Mouse (Mus musculus) MEL (cell line): ENCODE measurements around the gene Dusp16. TPM values are rescaled to one million over a fixed set of nuclear protein-coding genes. Genes with fewer than 3 reads are reported as not detected.

ENCODE experiments used
- DNase-seq: peaks from one replicate; pipeline ENCODE4 v3.0.0; 2011; ENCODE audit warnings: low read depth, low spot score
- H3K27ac ChIP-seq: 2 replicates; pipeline ENCODE4 v1.5.1; 2012; ENCODE audit warnings: low read depth, mild to moderate bottlenecking, control low read depth, low read length, moderate library complexity; ENCODE audit not compliant: control insufficient read depth
- H3K27me3 ChIP-seq, 2 experiments: fragments of 150-350 bp in 1 of 2; sonication (generic) in 1 of 2; 2 replicates each; pipeline ENCODE4 v1.6.1; 2012; ENCODE audit warnings: low read length in 2 of 2, mild to moderate bottlenecking in 2 of 2, improper control_type of control experiment in 1 of 2, moderate library complexity in 1 of 2; ENCODE audit not compliant: insufficient read depth in 2 of 2, control insufficient read depth in 1 of 2
- H3K36me3 ChIP-seq, 2 experiments: 2 replicates each; pipeline ENCODE4 v1.6.1; 2012 to 2014; ENCODE audit warnings: low read length in 2 of 2, improper control_type of control experiment in 1 of 2, inconsistent platforms in 1 of 2, mild to moderate bottlenecking in 1 of 2; ENCODE audit not compliant: insufficient read depth in 2 of 2, control insufficient read depth in 1 of 2
- H3K4me1 ChIP-seq, 2 experiments: fragments of 150-350 bp in 1 of 2; sonication (generic) in 1 of 2; 2 replicates each; pipeline ENCODE4 v1.6.1; 2012; ENCODE audit warnings: low read length in 2 of 2, improper control_type of control experiment in 1 of 2, mild to moderate bottlenecking in 1 of 2; ENCODE audit not compliant: insufficient read depth in 2 of 2, control insufficient read depth in 1 of 2
- H3K4me3 ChIP-seq, 2 experiments: fragments of 150-350 bp in 1 of 2; sonication (generic) in 1 of 2; 2 replicates each; pipeline ENCODE4 v1.5.1; 2012; ENCODE audit warnings: low read depth in 2 of 2, low read length in 2 of 2, mild to moderate bottlenecking in 2 of 2, moderate library complexity in 2 of 2, control low read depth in 1 of 2, improper control_type of control experiment in 1 of 2; ENCODE audit not compliant: control insufficient read depth in 1 of 2, insufficient read depth in 1 of 2
- H3K79me2 ChIP-seq: 2 replicates; pipeline ENCODE4 v1.6.1; 2012; ENCODE audit warnings: mild to moderate bottlenecking, low read length, moderate library complexity; ENCODE audit not compliant: control insufficient read depth, poor library complexity, insufficient read depth
- H3K9ac ChIP-seq: 2 replicates; pipeline ENCODE4 v1.6.1; 2012; ENCODE audit warnings: low read depth, mild to moderate bottlenecking, control low read depth, low read length, moderate library complexity; ENCODE audit not compliant: control insufficient read depth, poor library complexity, severe bottlenecking
- H3K9me3 ChIP-seq: fragments of 150-350 bp; sonication (generic); replicated peaks from 2 replicates; pipeline ENCODE4 v1.6.1; 2012; ENCODE audit warnings: mild to moderate bottlenecking, low read length, improper control_type of control experiment, moderate library complexity; ENCODE audit not compliant: insufficient read depth
- CHD1 ChIP-seq: IDR thresholded peaks from 2 replicates; pipeline ENCODE4 v1.6.1; 2012; ENCODE audit warnings: low read depth, mild to moderate bottlenecking, inconsistent platforms, low read length, improper control_type of control experiment
- E2F4 ChIP-seq: IDR thresholded peaks from 2 replicates; pipeline ENCODE4 v1.6.1; 2011; ENCODE audit warnings: low read depth, low read length, improper control_type of control experiment, borderline replicate concordance
- ELF1 ChIP-seq: IDR thresholded peaks from 2 replicates; pipeline ENCODE4 v1.6.1; 2014; ENCODE audit warnings: low read depth, mild to moderate bottlenecking, inconsistent platforms, low read length, improper control_type of control experiment, moderate library complexity
- ETS1 ChIP-seq: IDR thresholded peaks from 2 replicates; pipeline ENCODE4 v1.6.1; 2012; ENCODE audit warnings: low read depth, mild to moderate bottlenecking, inconsistent platforms, low read length, improper control_type of control experiment, moderate library complexity
- GABPA ChIP-seq: IDR thresholded peaks from 2 replicates; pipeline ENCODE4 v1.6.1; 2012; ENCODE audit warnings: low read depth, mild to moderate bottlenecking, inconsistent platforms, low read length, improper control_type of control experiment, moderate library complexity
- HCFC1 ChIP-seq: IDR thresholded peaks from 2 replicates; pipeline ENCODE4 v1.6.1; 2012; ENCODE audit warnings: low read depth, mild to moderate bottlenecking, inconsistent platforms, low read length, improper control_type of control experiment, moderate library complexity
- KAT2A ChIP-seq: conservative IDR thresholded peaks from 2 replicates; pipeline ENCODE4 v1.6.1; 2012; ENCODE audit warnings: low read depth, low read length, improper control_type of control experiment, inconsistent platforms
- MAZ ChIP-seq: IDR thresholded peaks from 2 replicates; pipeline ENCODE4 v1.6.1; 2012; ENCODE audit warnings: low read depth, mild to moderate bottlenecking, inconsistent platforms, low read length, improper control_type of control experiment
- MEF2A ChIP-seq: IDR thresholded peaks from 2 replicates; pipeline ENCODE4 v1.6.1; 2014; ENCODE audit warnings: low read depth, mild to moderate bottlenecking, inconsistent platforms, low read length, improper control_type of control experiment; ENCODE audit not compliant: poor library complexity, insufficient replicate concordance, severe bottlenecking; ENCODE audit errors: extremely low read depth
- MXI1 ChIP-seq: IDR thresholded peaks from 2 replicates; pipeline ENCODE4 v1.6.1; 2011; ENCODE audit warnings: mild to moderate bottlenecking, low read depth, low read length, improper control_type of control experiment
- MYB ChIP-seq: IDR thresholded peaks from 2 replicates; pipeline ENCODE4 v1.6.1; 2011; ENCODE audit warnings: mild to moderate bottlenecking, low read depth, low read length, improper control_type of control experiment
- NELFE ChIP-seq: IDR thresholded peaks from 2 replicates; pipeline ENCODE4 v1.6.1; 2011; ENCODE audit warnings: low read depth, low read length, improper control_type of control experiment
- POLR2A ChIP-seq, 2 experiments: IDR thresholded peaks; 2 replicates each; pipeline ENCODE4 v1.6.1; 2011 to 2012; ENCODE audit warnings: low read length in 2 of 2, mild to moderate bottlenecking in 2 of 2, control low read depth in 1 of 2, improper control_type of control experiment in 1 of 2, low read depth in 1 of 2, moderate library complexity in 1 of 2; ENCODE audit not compliant: control insufficient read depth in 1 of 2, insufficient read depth in 1 of 2, poor library complexity in 1 of 2
- POLR2AphosphoS2 ChIP-seq: IDR thresholded peaks from 2 replicates; pipeline ENCODE4 v1.6.1; 2011; ENCODE audit warnings: low read length, improper control_type of control experiment
- POLR2AphosphoS5 ChIP-seq: IDR thresholded peaks from 2 replicates; pipeline ENCODE4 v1.6.1; 2012; ENCODE audit warnings: low read depth, borderline replicate concordance, mild to moderate bottlenecking, inconsistent platforms, low read length, moderate library complexity, mixed read lengths
- RCOR1 ChIP-seq: IDR thresholded peaks from 2 replicates; pipeline ENCODE4 v1.6.1; 2012; ENCODE audit warnings: low read depth, mild to moderate bottlenecking, inconsistent platforms, low read length, improper control_type of control experiment
- SIN3A ChIP-seq: IDR thresholded peaks from 2 replicates; pipeline ENCODE4 v1.6.1; 2012; ENCODE audit warnings: low read length, improper control_type of control experiment, inconsistent platforms
- SMC3 ChIP-seq: IDR thresholded peaks from 2 replicates; pipeline ENCODE4 v1.6.1; 2011; ENCODE audit warnings: low read depth, low read length, improper control_type of control experiment
- TBP ChIP-seq: IDR thresholded peaks from 2 replicates; pipeline ENCODE4 v1.8.0; 2011; ENCODE audit warnings: low read depth, low read length, improper control_type of control experiment
- USF2 ChIP-seq, 2 experiments: IDR thresholded peaks; 2 replicates each; pipeline ENCODE4 v1.6.1; 2011 to 2012; ENCODE audit warnings: improper control_type of control experiment in 2 of 2, low read length in 2 of 2, borderline replicate concordance in 1 of 2, inconsistent platforms in 1 of 2, low read depth in 1 of 2, mild to moderate bottlenecking in 1 of 2; ENCODE audit not compliant: insufficient read depth in 1 of 2
- ZC3H11A ChIP-seq: IDR thresholded peaks from 2 replicates; pipeline ENCODE4 v1.6.1; 2012; ENCODE audit warnings: low read depth, mild to moderate bottlenecking, inconsistent platforms, low read length, improper control_type of control experiment
- ZMIZ1 ChIP-seq: IDR thresholded peaks from 2 replicates; pipeline ENCODE4 v1.6.1; 2012; ENCODE audit warnings: low read depth, mild to moderate bottlenecking, inconsistent platforms, low read length, improper control_type of control experiment, moderate library complexity
- ZNF384 ChIP-seq: IDR thresholded peaks from 2 replicates; pipeline ENCODE4 v1.6.1; 2012; ENCODE audit warnings: low read depth, mild to moderate bottlenecking, inconsistent platforms, low read length, improper control_type of control experiment
- polyA plus RNA-seq, 2 experiments: library from polyadenylated mRNA; stranded (reverse) in 1 of 2; unstranded in 1 of 2; fragments of >175 nt in 1 of 2; fragments of >200 nt in 1 of 2; gene quantifications; 2 replicates each; pipeline versions ENCODE4 v1.2.1 to v1.2.4; 2012; ENCODE audit warnings: low replicate concordance in 2 of 2, low read depth in 1 of 2; ENCODE audit not compliant: insufficient read length in 2 of 2, insufficient read depth in 1 of 2, missing spikeins in 1 of 2
- total RNA-seq: library from RNA; depleted of rRNA; stranded (reverse); fragments of 300-350 nt; gene quantifications from 2 replicates; pipeline ENCODE4 v1.2.3, GENCODE M21; 2012

Dusp16 gene
- total and polyA plus RNA-seq, 3 experiments = 1.9 to 6.9 TPM; not detected in 1

- TF ChIP-seq CHD1 = no peak
- TF ChIP-seq TBP = no peak
- TF ChIP-seq POLR2AphosphoS5 = no peak
- no peak for TF ChIP-seq E2F4
- TF ChIP-seq ZMIZ1 = no peak
- no peak for TF ChIP-seq MEF2A
- TF ChIP-seq POLR2A (IDR thresholded peaks at IDR 0.05; ENCODE audit: control insufficient read depth in 1 of 2, insufficient read depth in 1 of 2, low read depth in 1 of 2, low read length in 2 of 2, poor library complexity in 1 of 2) = no peak
- TF ChIP-seq ETS1 = no peak
- TF ChIP-seq MYB = no peak
- no peak for TF ChIP-seq NELFE
- TF ChIP-seq USF2 (IDR thresholded peaks at IDR 0.05; ENCODE audit: borderline replicate concordance in 1 of 2, insufficient read depth in 1 of 2, low read depth in 1 of 2, low read length in 2 of 2) = no peak
- no peak for TF ChIP-seq POLR2AphosphoS2
- no peak for TF ChIP-seq ZNF384
- TF ChIP-seq RCOR1 = no peak
- no peak for TF ChIP-seq GABPA
- no peak for TF ChIP-seq SIN3A
- no peak for TF ChIP-seq MAZ
- TF ChIP-seq SMC3 = no peak
- no peak for TF ChIP-seq ZC3H11A
- TF ChIP-seq, all 39 proteins: peak for 0
- no peak overlapping the region for H3K27ac ChIP-seq
Measured at GRCm38 (mm10) chr6:134786426-134786825, 6.0 kb downstream of the Dusp16 start.

GRCm38 (mm10) chr6:134782900-134783299 is 9.5 kb downstream of the Dusp16 start:
- TF ChIP-seq MXI1 (no peak), MEF2A (no peak), KAT2A (no peak), ZC3H11A (no peak), MYB (no peak), ZNF384 (no peak), USF2 (IDR thresholded peaks at IDR 0.05; ENCODE audit: borderline replicate concordance in 1 of 2, insufficient read depth in 1 of 2, low read depth in 1 of 2, low read length in 2 of 2) (no peak), ELF1 (no peak), NELFE (no peak), GABPA (no peak), ZMIZ1 (no peak), HCFC1 (no peak)
- no peak overlapping the region for H3K9ac ChIP-seq
- no peak overlapping the region for H3K27ac ChIP-seq
- no peak overlapping the region for H3K4me3 ChIP-seq
- no peaks in the 10 kb centered on the region for H3K36me3 ChIP-seq
- DNase-seq = no peak
- no peaks in the 10 kb centered on the region for H3K79me2 ChIP-seq
- no peaks in the 10 kb centered on the region for H3K27me3 ChIP-seq
- no peaks in the 10 kb centered on the region for H3K9me3 ChIP-seq
- H3K4me1 ChIP-seq = no peaks in the 10 kb centered on the region

More at GRCm38 (mm10) chr6:134786426-134786825, 6.0 kb downstream of the Dusp16 start:
- Histone ChIP-seq H3K9ac (no peak overlapping the region), H3K4me3 (no peak overlapping the region), H3K79me2 (no peaks in the 10 kb centered on the region; the same call in 1 of the 2 replicates), H3K9me3 (no peaks in the 10 kb centered on the region), H3K4me1 (peaks cover 0 to 4% of the 10 kb centered on the region in 2 experiments; a peak in 2 of 4 replicates), H3K27me3 (no peaks in the 10 kb centered on the region), H3K36me3 (peaks cover 0 to 4% of the 10 kb centered on the region in 2 experiments; a peak in 1 of 4 replicates)
- DNase-seq = no peak
